Mouse (Mus musculus): Measurements from ENCODE around the gene Gm17018. TPM values are rescaled to one million over a fixed set of nuclear protein-coding genes. Genes with fewer than 3 reads are reported as not detected.

Gm17018 gene
- total and polyA plus RNA-seq, 3 experiments = 6.1 to 22.4 (median 22.1) TPM

- Histone ChIP-seq H3K9ac (ENCODE audit: low read depth, low read length) (no peak overlapping the region), H3K27ac (no peak overlapping the region), H3K79me2 (replicated peaks; ENCODE audit: control insufficient read depth, insufficient read depth, low read length) (no peaks in the 10 kb centered on the region), H3K4me1 (ENCODE audit: control insufficient read depth, insufficient read depth, low read length) (peaks cover 4% of the 10 kb centered on the region), H3K4me3 (no peak overlapping the region), H3K27me3 (ENCODE audit: control insufficient read depth, insufficient read depth, low read length) (no peaks in the 10 kb centered on the region), H3K36me3 (ENCODE audit: control insufficient read depth, insufficient read depth, low read length) (no peaks in the 10 kb centered on the region)
- TF ChIP-seq POLR2A (IDR thresholded peaks at IDR 0.05; ENCODE audit: insufficient read depth, low read depth, low read length) (no peak), CTCF (IDR thresholded peaks at IDR 0.05) (no peak)
- intact Hi-C loops (cut with DNase I) = no loop called here
- WGBS = 39% methylated on average over 19 of the region's 19 CpGs
- DNase-seq = peak in 1 of 2 experiments; percentile 45
These were observed 14.7 kb downstream of the Gm17018 start for GRCm38 (mm10) chr19:45574941-45575631.

GRCm38 (mm10) chr19:45575632-45576001 is 15.2 kb downstream of the Gm17018 start:
- 29% methylated on average over 8 of the region's 8 CpGs for WGBS
- H3K9ac ChIP-seq (ENCODE audit: low read depth, low read length) = no peak overlapping the region
- DNase-seq = no peak
- H3K27ac ChIP-seq = no peak overlapping the region
- H3K4me3 ChIP-seq = no peak overlapping the region
- no peaks in the 10 kb centered on the region for H3K36me3 ChIP-seq (ENCODE audit: control insufficient read depth, insufficient read depth, low read length)
- no peak for TF ChIP-seq CTCF (IDR thresholded peaks at IDR 0.05)
- TF ChIP-seq POLR2A (IDR thresholded peaks at IDR 0.05; ENCODE audit: insufficient read depth, low read depth, low read length) = no peak
- no peak for TF ChIP-seq EP300 (IDR thresholded peaks at IDR 0.05; ENCODE audit: insufficient read depth, low read depth, low read length)
- intact Hi-C loops (cut with DNase I) = no loop called here
- H3K4me1 ChIP-seq (ENCODE audit: control insufficient read depth, insufficient read depth, low read length) = peaks cover 4% of the 10 kb centered on the region
- no peaks in the 10 kb centered on the region for H3K27me3 ChIP-seq (ENCODE audit: control insufficient read depth, insufficient read depth, low read length)
- H3K79me2 ChIP-seq (replicated peaks; ENCODE audit: control insufficient read depth, insufficient read depth, low read length) = no peaks in the 10 kb centered on the region

GRCm38 (mm10) chr19:45577141-45577750 is 16.8 kb downstream of the Gm17018 start:
- TF ChIP-seq POLR2A (IDR thresholded peaks at IDR 0.05; ENCODE audit: insufficient read depth, low read depth, low read length) (no peak), EP300 (IDR thresholded peaks at IDR 0.05; ENCODE audit: insufficient read depth, low read depth, low read length) (no peak), CTCF (IDR thresholded peaks at IDR 0.05) (no peak)
- WGBS = 72% methylated on average over 14 of the region's 14 CpGs
- Histone ChIP-seq H3K36me3 (ENCODE audit: control insufficient read depth, insufficient read depth, low read length) (no peaks in the 10 kb centered on the region), H3K4me3 (no peak overlapping the region), H3K9ac (ENCODE audit: low read depth, low read length) (no peak overlapping the region), H3K4me1 (ENCODE audit: control insufficient read depth, insufficient read depth, low read length) (peaks cover 4% of the 10 kb centered on the region), H3K79me2 (replicated peaks; ENCODE audit: control insufficient read depth, insufficient read depth, low read length) (no peaks in the 10 kb centered on the region), H3K27ac (no peak overlapping the region), H3K27me3 (ENCODE audit: control insufficient read depth, insufficient read depth, low read length) (no peaks in the 10 kb centered on the region)
- intact Hi-C loops (cut with DNase I) = no loop called here
- DNase-seq = no peak

GRCm38 (mm10) chr19:45578976-45579375 is 18.6 kb downstream of the Gm17018 start:
- 75% methylated on average over 12 of the region's 12 CpGs for WGBS
- Histone ChIP-seq H3K4me1 (ENCODE audit: control insufficient read depth, insufficient read depth, low read length) (peaks cover 4% of the 10 kb centered on the region), H3K9ac (ENCODE audit: low read depth, low read length) (no peak overlapping the region), H3K4me3 (no peak overlapping the region), H3K36me3 (ENCODE audit: control insufficient read depth, insufficient read depth, low read length) (no peaks in the 10 kb centered on the region), H3K27me3 (ENCODE audit: control insufficient read depth, insufficient read depth, low read length) (no peaks in the 10 kb centered on the region), H3K79me2 (replicated peaks; ENCODE audit: control insufficient read depth, insufficient read depth, low read length) (no peaks in the 10 kb centered on the region), H3K27ac (peak overlapping the region; percentile 69)
- intact Hi-C loops (cut with DNase I) = no loop called here
- TF ChIP-seq EP300 (IDR thresholded peaks at IDR 0.05; ENCODE audit: insufficient read depth, low read depth, low read length) = 0 out of 2 replicates have a peak, but pooled peaks have one; percentile 7
- TF ChIP-seq POLR2A (IDR thresholded peaks at IDR 0.05; ENCODE audit: insufficient read depth, low read depth, low read length) = no peak
- peak; percentile 55 to 60 for DNase-seq

- intact Hi-C loops (cut with DNase I) = no loop called here
- Histone ChIP-seq H3K27ac (peak overlapping the region; percentile 69), H3K9ac (ENCODE audit: low read depth, low read length) (no peak overlapping the region)
These were observed 19.0 kb downstream of the Gm17018 start for GRCm38 (mm10) chr19:45579416-45579815.

GRCm38 (mm10) chr19:45580235-45580634 is 19.8 kb downstream of the Gm17018 start:
- no peak for DNase-seq
- intact Hi-C loops (cut with DNase I) = no loop called here
- H3K27ac ChIP-seq = peak overlapping the region; percentile 69
- no peaks in the 10 kb centered on the region for H3K27me3 ChIP-seq (ENCODE audit: control insufficient read depth, insufficient read depth, low read length)
- no peaks in the 10 kb centered on the region for H3K79me2 ChIP-seq (replicated peaks; ENCODE audit: control insufficient read depth, insufficient read depth, low read length)
- no peak for TF ChIP-seq CTCF (IDR thresholded peaks at IDR 0.05)
- TF ChIP-seq POLR2A (IDR thresholded peaks at IDR 0.05; ENCODE audit: insufficient read depth, low read depth, low read length) = no peak
- no peak for TF ChIP-seq EP300 (IDR thresholded peaks at IDR 0.05; ENCODE audit: insufficient read depth, low read depth, low read length)
- WGBS = 48% methylated on average over 12 of the region's 12 CpGs
- H3K36me3 ChIP-seq (ENCODE audit: control insufficient read depth, insufficient read depth, low read length) = no peaks in the 10 kb centered on the region
- H3K9ac ChIP-seq (ENCODE audit: low read depth, low read length) = no peak overlapping the region
- no peaks in the 10 kb centered on the region for H3K4me1 ChIP-seq (ENCODE audit: control insufficient read depth, insufficient read depth, low read length)
- no peak overlapping the region for H3K4me3 ChIP-seq

More at GRCm38 (mm10) chr19:45579416-45579815, 19.0 kb downstream of the Gm17018 start:
- Histone ChIP-seq H3K4me1 (ENCODE audit: control insufficient read depth, insufficient read depth, low read length) (peaks cover 4% of the 10 kb centered on the region), H3K79me2 (replicated peaks; ENCODE audit: control insufficient read depth, insufficient read depth, low read length) (no peaks in the 10 kb centered on the region), H3K27me3 (ENCODE audit: control insufficient read depth, insufficient read depth, low read length) (no peaks in the 10 kb centered on the region), H3K4me3 (no peak overlapping the region), H3K36me3 (ENCODE audit: control insufficient read depth, insufficient read depth, low read length) (no peaks in the 10 kb centered on the region)
- TF ChIP-seq POLR2A (IDR thresholded peaks at IDR 0.05; ENCODE audit: insufficient read depth, low read depth, low read length) (no peak), CTCF (IDR thresholded peaks at IDR 0.05) (no peak), EP300 (IDR thresholded peaks at IDR 0.05; ENCODE audit: insufficient read depth, low read depth, low read length) (no peak)
- DNase-seq = peak in 1 of 2 experiments; percentile 58
- 56% methylated on average over 7 of the region's 7 CpGs for WGBS

Data from heart, adult 2 months (tissue).